Mouse (Mus musculus): ENCODE measurements around the gene Fut8.
"Not testable (repeated sequence)": the region's sequence is repeated elsewhere in the genome, so short reads cannot be mapped to it uniquely, and the experiment has no call there.

The Fut8 gene

GRCm38 (mm10) chr12:77500439-77501055 lies 262.6 kb downstream of the Fut8 start:
- DNase-seq (ENCODE audit: low spot score), result no peak

DNA sequence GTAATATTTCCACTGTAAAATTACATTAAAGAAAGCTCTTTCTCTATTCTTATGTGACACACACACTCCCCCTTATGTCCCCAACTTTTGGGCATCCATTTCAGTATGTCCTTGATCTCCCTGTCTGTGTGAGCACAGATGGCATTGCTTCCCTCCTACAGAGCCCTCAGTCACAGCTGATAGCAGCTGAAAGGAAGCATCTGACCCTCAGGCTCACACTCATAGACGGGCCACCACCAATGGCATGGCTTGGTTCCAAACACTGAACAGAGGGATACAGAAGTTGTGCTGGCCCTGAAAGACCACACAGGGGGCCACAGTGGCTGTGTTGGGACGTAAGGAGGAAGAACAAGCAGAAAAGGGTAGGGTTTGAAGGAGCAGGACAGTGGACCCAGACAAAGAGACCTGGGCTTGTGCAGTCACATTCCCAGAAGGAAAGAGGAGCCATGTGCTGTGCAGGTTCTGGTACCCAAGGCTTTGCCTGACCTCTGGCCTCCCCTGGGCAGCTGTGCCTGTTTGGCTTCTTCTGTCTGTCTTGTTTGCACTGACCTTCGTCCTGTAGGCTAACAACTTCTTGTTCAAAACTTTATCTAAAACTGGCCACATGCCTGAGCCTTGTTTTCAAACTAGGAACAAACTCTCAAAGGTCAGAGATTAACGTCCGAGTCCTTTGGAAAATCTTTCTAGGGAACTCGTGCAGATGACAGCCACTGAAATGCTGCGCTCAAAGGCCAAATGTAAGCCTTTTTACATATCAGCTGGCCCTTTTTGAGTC lies 263.7 kb downstream of the Fut8 start:
- DNase-seq (ENCODE audit: low spot score), result no peak

DNA sequence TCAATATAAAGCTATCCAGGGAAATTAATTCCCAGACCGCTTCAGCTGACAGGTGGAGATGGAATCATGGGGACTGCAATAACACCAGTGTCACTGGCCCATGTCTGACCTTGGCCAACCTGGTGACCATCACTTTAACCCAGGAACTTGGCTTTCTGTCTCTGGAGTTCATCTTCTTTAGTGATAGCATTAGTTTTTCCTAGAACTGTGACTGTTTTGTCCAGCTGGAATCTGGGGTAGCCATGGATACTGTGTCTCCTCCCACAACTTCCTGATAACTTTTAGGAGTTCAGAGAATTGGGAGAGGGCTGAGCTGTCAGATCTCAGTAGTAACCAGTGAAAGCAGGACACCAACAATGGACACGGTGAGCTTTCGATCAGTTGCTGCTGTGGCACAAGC lies 264.3 kb downstream of the Fut8 start:
- DNase-seq (ENCODE audit: low spot score), result no peak

GRCm38 (mm10) chr12:77505431-77505830 lies 267.5 kb downstream of the Fut8 start:
- DNase-seq (ENCODE audit: low spot score), result no peak

DNA sequence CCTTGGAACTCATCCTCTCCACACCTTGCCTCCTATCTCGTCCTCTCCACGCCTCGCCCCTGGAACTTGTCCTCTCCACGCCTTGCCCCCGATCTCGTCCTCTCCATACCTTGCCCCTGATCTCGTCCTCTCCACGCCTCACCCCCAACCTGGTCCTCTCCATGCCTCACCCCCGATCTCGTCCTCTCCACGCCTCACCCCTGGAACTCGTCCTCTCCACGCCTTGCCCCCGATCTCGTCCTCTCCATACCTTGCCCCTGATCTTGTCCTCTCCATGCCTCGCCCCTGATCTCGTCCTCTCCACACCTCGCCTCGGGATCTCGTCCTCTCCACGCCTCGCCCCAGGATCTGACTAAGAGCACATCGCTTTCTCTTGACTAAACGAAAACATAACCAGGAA lies 269.8 kb downstream of the Fut8 start:
- no peak for DNase-seq (ENCODE audit: low spot score)

GRCm38 (mm10) chr12:77510758-77511157 lies 272.8 kb downstream of the Fut8 start:
- DNase-seq (ENCODE audit: low spot score), result no peak

- no peak for DNase-seq (ENCODE audit: low spot score)
Measured at GRCm38 (mm10) chr12:77511206-77511605, 273.3 kb downstream of the Fut8 start.

- DNase-seq (ENCODE audit: low spot score), result no peak
Measured at GRCm38 (mm10) chr12:77511631-77512030, 273.7 kb downstream of the Fut8 start.

GRCm38 (mm10) chr12:77516805-77517204 lies 278.9 kb downstream of the Fut8 start:
- DNase-seq (ENCODE audit: low spot score), result no peak

GRCm38 (mm10) chr12:77517691-77518090 lies 279.8 kb downstream of the Fut8 start:
- no peak for DNase-seq (ENCODE audit: low spot score)

DNA sequence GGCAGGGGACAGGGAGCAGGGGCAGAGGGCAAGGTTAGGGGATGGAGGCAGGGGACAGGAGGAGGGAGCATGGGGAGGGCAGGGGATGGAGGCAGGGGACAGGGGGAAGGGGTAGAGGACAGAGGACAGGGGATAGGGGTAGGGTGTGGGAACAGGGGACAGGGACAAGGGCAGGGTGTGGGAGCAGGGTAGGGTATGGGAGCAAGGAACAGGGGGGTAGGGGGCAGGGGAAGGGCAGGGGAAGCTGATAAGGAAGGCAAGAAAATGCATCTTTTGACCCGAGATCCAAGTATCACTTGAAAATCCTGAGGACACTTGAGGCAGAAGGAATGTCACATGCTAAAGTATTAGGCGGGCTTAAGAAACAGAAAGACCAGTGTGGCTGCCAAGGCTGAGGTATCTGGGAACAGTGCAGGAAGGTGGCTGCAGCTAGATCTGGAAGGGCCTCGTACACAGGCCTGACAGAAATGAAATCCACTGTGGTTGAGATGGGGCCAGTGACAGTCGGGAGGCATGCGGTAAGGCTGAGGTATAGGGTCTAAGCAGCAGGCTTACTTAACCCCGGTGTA lies 281.7 kb downstream of the Fut8 start:
- DNase-seq (ENCODE audit: low spot score), result no peak

DNA sequence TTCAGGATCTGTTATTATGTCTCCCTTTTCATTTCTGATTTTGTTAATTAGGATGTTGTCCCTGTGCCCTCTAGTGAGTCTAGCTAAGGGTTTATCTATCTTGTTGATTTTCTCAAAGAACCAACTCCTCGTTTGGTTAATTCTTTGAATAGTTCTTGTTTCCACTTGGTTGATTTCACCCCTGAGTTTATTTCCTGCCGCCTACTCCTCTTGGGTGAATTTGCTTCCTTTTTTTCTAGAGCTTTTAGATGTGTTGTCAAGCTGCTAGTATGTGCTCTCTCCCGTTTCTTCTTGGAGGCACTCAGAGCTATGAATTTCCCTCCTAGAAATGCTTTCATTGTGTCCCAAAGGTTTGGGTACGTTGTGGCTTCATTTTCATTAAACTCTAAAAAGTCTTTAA lies 286.1 kb downstream of the Fut8 start:
- DNase-seq (ENCODE audit: low spot score), result not testable (repeated sequence)
